Mouse (Mus musculus) CH12.LX (cell line): ENCODE data around the gene Olfr146. TPM values are rescaled to one million over a fixed set of nuclear protein-coding genes. Genes with fewer than 3 reads are reported as not detected.

Source experiments
- polyA plus RNA-seq: library from polyadenylated mRNA; unstranded; fragments of >175 nt; gene quantifications from 2 replicates; pipeline ENCODE4 v1.2.1, GENCODE M21; 2012; ENCODE audit warnings: low read depth; ENCODE audit not compliant: insufficient read length
- total RNA-seq, 2 experiments: library from RNA; depleted of rRNA; stranded (reverse); fragments of 300-350 nt in 1 of 2; fragments of >200 nt in 1 of 2; gene quantifications; 2 replicates each; pipeline ENCODE4 v1.2.3; 2012 to 2014

The Olfr146 gene
- total and polyA plus RNA-seq, 3 experiments, result not detected

Other genes starting within 250 kb of the Olfr146 start
- not detected in 2 replicates for gene Olfr922, start 208.8 kb downstream of the Olfr146 start, total RNA-seq (2012; rRNA removed)
- not detected in 2 replicates for gene Olfr922, start 208.8 kb downstream of the Olfr146 start, total RNA-seq (2014; rRNA removed)
- 0.08 TPM in 1 of 2 replicates, not detected in the other for gene Olfr922, start 208.8 kb downstream of the Olfr146 start, polyA plus RNA-seq
- not detected in 2 replicates for gene Olfr923, start 196.8 kb downstream of the Olfr146 start, total RNA-seq (2012; rRNA removed)
- gene Olfr923, start 196.8 kb downstream of the Olfr146 start, total RNA-seq (2014; rRNA removed), result not detected in 2 replicates
- not detected in 2 replicates for gene Olfr923, start 196.8 kb downstream of the Olfr146 start, polyA plus RNA-seq
- not detected in 2 replicates for gene Olfr924, start 178.9 kb downstream of the Olfr146 start, total RNA-seq (2012; rRNA removed)
- gene Olfr924, start 178.9 kb downstream of the Olfr146 start, total RNA-seq (2014; rRNA removed), result not detected in 2 replicates
- not detected in 2 replicates for gene Olfr924, start 178.9 kb downstream of the Olfr146 start, polyA plus RNA-seq
- not detected in 2 replicates for gene Olfr26, start 168.3 kb downstream of the Olfr146 start, total RNA-seq (2012; rRNA removed)
- gene Olfr26, start 168.3 kb downstream of the Olfr146 start, total RNA-seq (2014; rRNA removed), result not detected in 2 replicates
- not detected in 2 replicates for gene Olfr26, start 168.3 kb downstream of the Olfr146 start, polyA plus RNA-seq
- gene Olfr926, start 146.3 kb downstream of the Olfr146 start, total RNA-seq (2012; rRNA removed), result not detected in 2 replicates
- gene Olfr926, start 146.3 kb downstream of the Olfr146 start, total RNA-seq (2014; rRNA removed), result not detected in 2 replicates
- not detected in 2 replicates for gene Olfr926, start 146.3 kb downstream of the Olfr146 start, polyA plus RNA-seq
- not detected in 2 replicates for gene Olfr930, start 93.6 kb downstream of the Olfr146 start, total RNA-seq (2012; rRNA removed)
- not detected in 2 replicates for gene Olfr930, start 93.6 kb downstream of the Olfr146 start, total RNA-seq (2014; rRNA removed)
- gene Olfr930, start 93.6 kb downstream of the Olfr146 start, polyA plus RNA-seq, result not detected in 2 replicates
- not detected in 2 replicates for gene Olfr933, start 51.1 kb downstream of the Olfr146 start, total RNA-seq (2012; rRNA removed)
- not detected in 2 replicates for gene Olfr933, start 51.1 kb downstream of the Olfr146 start, total RNA-seq (2014; rRNA removed)
- gene Olfr933, start 51.1 kb downstream of the Olfr146 start, polyA plus RNA-seq, result not detected in 2 replicates
- not detected in 2 replicates for gene Olfr934, start 35.1 kb downstream of the Olfr146 start, total RNA-seq (2012; rRNA removed)
- not detected in 2 replicates for gene Olfr934, start 35.1 kb downstream of the Olfr146 start, total RNA-seq (2014; rRNA removed)
- gene Olfr934, start 35.1 kb downstream of the Olfr146 start, polyA plus RNA-seq, result not detected in 2 replicates
- not detected in 2 replicates for gene Olfr935, start 23.7 kb downstream of the Olfr146 start, total RNA-seq (2012; rRNA removed)
- gene Olfr935, start 23.7 kb downstream of the Olfr146 start, total RNA-seq (2014; rRNA removed), result not detected in 2 replicates
- gene Olfr935, start 23.7 kb downstream of the Olfr146 start, polyA plus RNA-seq, result not detected in 2 replicates
- gene Olfr937, start 41.6 kb upstream of the Olfr146 start, total RNA-seq (2012; rRNA removed), result not detected in 2 replicates
- not detected in 2 replicates for gene Olfr937, start 41.6 kb upstream of the Olfr146 start, total RNA-seq (2014; rRNA removed)
- not detected in 2 replicates for gene Olfr937, start 41.6 kb upstream of the Olfr146 start, polyA plus RNA-seq
- gene Olfr938, start 55.5 kb upstream of the Olfr146 start, total RNA-seq (2012; rRNA removed), result not detected in 2 replicates
- gene Olfr938, start 55.5 kb upstream of the Olfr146 start, total RNA-seq (2014; rRNA removed), result not detected in 2 replicates
- not detected in 2 replicates for gene Olfr938, start 55.5 kb upstream of the Olfr146 start, polyA plus RNA-seq
- not detected in 2 replicates for gene Olfr27, start 104.8 kb upstream of the Olfr146 start, total RNA-seq (2012; rRNA removed)
- gene Olfr27, start 104.8 kb upstream of the Olfr146 start, total RNA-seq (2014; rRNA removed), result not detected in 2 replicates
- gene Olfr27, start 104.8 kb upstream of the Olfr146 start, polyA plus RNA-seq, result not detected in 2 replicates
- gene Olfr943, start 142.9 kb upstream of the Olfr146 start, total RNA-seq (2012; rRNA removed), result not detected in 2 replicates
- gene Olfr943, start 142.9 kb upstream of the Olfr146 start, total RNA-seq (2014; rRNA removed), result not detected in 2 replicates
- not detected in 2 replicates for gene Olfr943, start 142.9 kb upstream of the Olfr146 start, polyA plus RNA-seq
- not detected in 2 replicates for gene Olfr944, start 178.5 kb upstream of the Olfr146 start, total RNA-seq (2012; rRNA removed)
- not detected in 2 replicates for gene Olfr944, start 178.5 kb upstream of the Olfr146 start, total RNA-seq (2014; rRNA removed)
- gene Olfr944, start 178.5 kb upstream of the Olfr146 start, polyA plus RNA-seq, result not detected in 2 replicates
- not detected in 2 replicates for gene Olfr1537, start 226.6 kb upstream of the Olfr146 start, total RNA-seq (2012; rRNA removed)
- gene Olfr1537, start 226.6 kb upstream of the Olfr146 start, total RNA-seq (2014; rRNA removed), result not detected in 2 replicates
- not detected in 2 replicates for gene Olfr1537, start 226.6 kb upstream of the Olfr146 start, polyA plus RNA-seq